Mouse (Mus musculus) limb, embryonic 15.5 days (tissue): ENCODE data around the gene Csnk1g2. TPM values are rescaled to one million over a fixed set of nuclear protein-coding genes. Genes with fewer than 3 reads are reported as not detected.

Experiments used
- ATAC-seq: fragments of 200-750 bp; cut with Nextera tagmentation; 2 replicates; pipeline ENCODE4 v1.8.0; 2017; ENCODE audit warnings: low read depth, moderate TSS enrichment; ENCODE audit not compliant: insufficient number of reproducible peaks, low FRiP score, low TSS enrichment
- H3K27ac ChIP-seq: fragments of 300-500 bp; sonication (generic); 2 replicates; pipeline ENCODE4 v1.5.1; 2015; ENCODE audit warnings: moderate library complexity, mild to moderate bottlenecking, inconsistent platforms
- H3K27me3 ChIP-seq: fragments of 300-500 bp; sonication (generic); 2 replicates; pipeline ENCODE4 v1.6.1; 2015; ENCODE audit warnings: inconsistent platforms
- H3K36me3 ChIP-seq: fragments of 300-500 bp; sonication (generic); 2 replicates; pipeline ENCODE4 v1.6.1; 2015; ENCODE audit warnings: inconsistent platforms
- H3K4me1 ChIP-seq: fragments of 300-500 bp; sonication (generic); 2 replicates; pipeline ENCODE4 v1.6.1; 2015; ENCODE audit warnings: inconsistent platforms
- H3K4me2 ChIP-seq: fragments of 300-500 bp; sonication (generic); 2 replicates; pipeline ENCODE4 v1.6.1; 2015; ENCODE audit warnings: mild to moderate bottlenecking, inconsistent platforms
- H3K4me3 ChIP-seq: fragments of 300-500 bp; sonication (generic); 2 replicates; pipeline ENCODE4 v1.5.1; 2015; ENCODE audit warnings: mild to moderate bottlenecking, inconsistent platforms
- H3K9ac ChIP-seq: fragments of 300-500 bp; sonication (generic); 2 replicates; pipeline ENCODE4 v1.6.1; 2015; ENCODE audit warnings: inconsistent platforms
- H3K9me3 ChIP-seq: fragments of 300-500 bp; sonication (generic); 2 replicates; pipeline ENCODE4 v1.6.1; 2016; ENCODE audit warnings: inconsistent platforms
- WGBS: fragments of 180-500 bp; shearing (Covaris S2); methylation state at CpG from one replicate; pipeline ENCODE4 v1.1.7; 2015; 5-methylcytosine and 5-hydroxymethylcytosine counted together
- polyA plus RNA-seq: library from polyadenylated mRNA; unstranded; fragments of >200 nt; fragmentation: Nextera tagmentation; extraction: Ambion mirVana; gene quantifications from 2 replicates; pipeline ENCODE4 v1.2.1, GENCODE M21; 2015

Gene Csnk1g2
- polyA plus RNA-seq, 1 experiment from 2014 or later: 148 TPM

GRCm38 (mm10) chr10:80618181-80618580 lies 4.5 kb upstream of the Csnk1g2 start:
- Histone ChIP-seq H3K9ac (no peak overlapping the region), H3K36me3 (peaks cover 30% of the 10 kb centered on the region), H3K27ac (peak overlapping the region; percentile 2; the same call in 1 of the 2 replicates), H3K4me2 (no peak overlapping the region), H3K27me3 (no peaks in the 10 kb centered on the region), H3K4me1 (peaks cover 9% of the 10 kb centered on the region), H3K9me3 (no peaks in the 10 kb centered on the region), H3K4me3 (no peak overlapping the region)
- no peak for ATAC-seq
- WGBS: 70% methylated on average over 9 of the region's 9 CpGs

DNA sequence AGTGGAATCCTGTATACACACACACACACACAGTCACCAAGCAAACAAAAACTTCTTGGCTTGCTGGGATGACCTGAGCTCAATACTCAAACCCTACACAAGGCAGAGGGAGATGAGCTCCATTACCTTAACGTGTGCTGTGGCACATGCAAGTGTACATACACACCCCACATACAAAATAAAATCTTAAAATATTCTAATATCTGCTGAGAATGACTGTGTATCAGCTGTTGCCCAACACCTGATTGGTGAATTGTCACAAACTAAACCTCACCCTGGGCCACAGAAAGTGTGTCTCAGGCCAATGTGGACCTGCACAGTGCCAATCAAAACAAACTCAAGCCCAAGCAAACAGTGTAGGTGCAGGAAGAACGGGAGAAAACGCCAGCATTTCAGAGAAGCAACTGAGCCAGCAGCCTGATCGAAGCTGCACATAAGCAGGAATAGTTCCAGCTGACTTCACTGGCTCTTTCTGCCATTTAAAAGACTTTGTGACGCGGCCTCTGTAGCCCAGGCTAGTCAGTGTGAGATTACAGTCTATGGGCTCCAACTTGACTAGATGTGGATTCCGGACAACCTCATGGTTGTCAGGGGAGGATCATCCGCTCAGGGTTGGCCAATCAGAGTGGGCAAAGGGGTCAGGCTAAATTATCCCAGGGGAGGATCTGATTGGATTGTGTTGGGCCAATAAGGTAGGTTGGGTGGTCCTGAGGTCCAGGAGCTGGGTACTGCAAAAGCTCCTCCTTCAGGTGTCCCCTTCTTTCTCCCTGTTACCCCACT lies 3.0 kb upstream of the Csnk1g2 start:
- H3K27ac ChIP-seq: no peak overlapping the region
- no peak overlapping the region for H3K4me2 ChIP-seq
- H3K4me1 ChIP-seq: peaks cover 24% of the 10 kb centered on the region
- no peaks in the 10 kb centered on the region for H3K27me3 ChIP-seq
- no peaks in the 10 kb centered on the region for H3K9me3 ChIP-seq
- H3K36me3 ChIP-seq: peaks cover 16% of the 10 kb centered on the region
- WGBS: 34% methylated on average over 8 of the region's 8 CpGs
- H3K9ac ChIP-seq: no peak overlapping the region
- H3K4me3 ChIP-seq: no peak overlapping the region
- ATAC-seq: no peak

DNA sequence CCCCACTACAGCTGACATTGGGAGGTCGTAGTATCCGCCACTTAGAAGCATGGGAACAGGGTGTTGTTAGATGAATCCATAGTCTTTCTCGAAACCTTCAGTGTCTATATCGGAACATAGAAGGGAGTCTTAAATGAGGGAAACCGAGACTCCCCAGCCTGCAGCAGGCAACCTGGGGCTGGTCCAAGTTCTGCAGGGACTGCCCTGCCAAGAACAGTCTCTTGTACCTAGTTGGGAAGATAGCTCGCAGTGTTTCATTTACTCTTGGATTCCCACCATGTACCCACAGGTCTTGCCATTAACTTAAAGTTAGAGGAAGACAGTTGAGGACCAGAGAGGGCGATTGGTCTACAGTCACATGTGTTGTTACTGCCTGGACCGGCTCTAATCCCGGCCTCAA lies 2.3 kb upstream of the Csnk1g2 start:
- Histone ChIP-seq H3K27me3 (no peaks in the 10 kb centered on the region), H3K27ac (no peak overlapping the region), H3K4me1 (peaks cover 31% of the 10 kb centered on the region), H3K4me2 (no peak overlapping the region), H3K4me3 (no peak overlapping the region), H3K9ac (no peak overlapping the region), H3K36me3 (peaks cover 9% of the 10 kb centered on the region), H3K9me3 (no peaks in the 10 kb centered on the region)
- WGBS: 87% methylated on average over 9 of the region's 9 CpGs
- ATAC-seq: no peak

- no peaks in the 10 kb centered on the region for H3K9me3 ChIP-seq
- WGBS: 53% methylated on average over 16 of the region's 16 CpGs
These were observed 1.6 kb upstream of the Csnk1g2 start for GRCm38 (mm10) chr10:80620796-80621689.

GRCm38 (mm10) chr10:80621690-80621939 lies 1.0 kb upstream of the Csnk1g2 start:
- Histone ChIP-seq H3K27ac (peak overlapping the region; percentile 96), H3K36me3 (no peaks in the 10 kb centered on the region), H3K9me3 (no peaks in the 10 kb centered on the region), H3K4me1 (peaks cover 33% of the 10 kb centered on the region), H3K4me2 (peak overlapping the region; percentile 56), H3K9ac (peak overlapping the region; percentile 26; the same call in 1 of the 2 replicates), H3K4me3 (peak overlapping the region; percentile 94), H3K27me3 (no peaks in the 10 kb centered on the region)
- ATAC-seq: no peak
- WGBS: 2% methylated on average over 9 of the region's 9 CpGs

More at GRCm38 (mm10) chr10:80620796-80621689, 1.6 kb upstream of the Csnk1g2 start:
- H3K4me2 ChIP-seq: peak overlapping the region; percentile 56
- peak overlapping the region; percentile 26; the same call in 1 of the 2 replicates for H3K9ac ChIP-seq
- peak overlapping the region; percentile 94 for H3K4me3 ChIP-seq
- peak overlapping the region; percentile 96 for H3K27ac ChIP-seq
- H3K4me1 ChIP-seq: peaks cover 33% of the 10 kb centered on the region
- 0 out of 2 replicates have a peak, but pooled peaks cover 2% of the 10 kb centered on the region for H3K36me3 ChIP-seq
- no peak for ATAC-seq
- no peaks in the 10 kb centered on the region for H3K27me3 ChIP-seq

DNA sequence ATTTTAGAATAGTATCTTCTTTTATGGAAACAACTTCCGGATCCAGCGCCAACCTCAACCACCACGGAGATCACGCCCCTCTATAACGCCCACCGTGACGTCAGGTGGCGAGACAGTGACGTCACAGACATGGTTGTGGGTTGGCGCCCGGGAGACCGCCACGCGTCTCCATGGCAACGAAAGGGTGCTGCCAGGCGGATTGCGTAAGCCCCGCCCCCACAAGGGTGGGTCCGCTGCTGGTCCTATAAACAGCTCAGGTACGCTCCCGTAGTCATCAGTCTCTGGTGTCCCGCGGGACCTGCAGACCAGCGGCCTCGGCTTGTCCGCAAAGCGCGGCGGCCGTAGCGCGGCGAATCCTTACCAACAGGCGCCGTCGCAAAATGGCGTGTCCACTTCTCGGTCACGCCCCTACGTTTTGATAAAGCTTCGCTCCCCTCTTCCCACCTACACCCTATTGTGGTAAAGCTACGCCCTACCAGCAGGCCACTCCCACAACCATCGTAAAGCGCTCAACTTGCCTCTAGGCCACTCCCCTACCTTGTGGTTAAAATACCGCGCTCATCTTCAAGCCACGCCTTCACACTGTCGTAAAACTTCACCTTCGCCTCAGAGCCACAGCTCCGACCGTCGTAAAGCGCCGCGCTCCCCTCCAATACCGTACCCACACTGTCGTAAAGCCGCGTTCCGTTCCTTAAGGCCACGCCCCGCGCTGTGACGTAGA lies 538 bp upstream of the Csnk1g2 start:
- H3K27ac ChIP-seq: peak overlapping the region; percentile 96
- H3K4me3 ChIP-seq: peak overlapping the region; percentile 94
- under 1% methylated on average over 64 of the region's 64 CpGs for WGBS
- no peaks in the 10 kb centered on the region for H3K9me3 ChIP-seq
- no peaks in the 10 kb centered on the region for H3K36me3 ChIP-seq
- no peak overlapping the region; the same call in 1 of the 2 replicates for H3K9ac ChIP-seq
- peaks cover 33% of the 10 kb centered on the region for H3K4me1 ChIP-seq
- peak; percentile 96 for ATAC-seq
- H3K4me2 ChIP-seq: peak overlapping the region; percentile 56
- H3K27me3 ChIP-seq: no peaks in the 10 kb centered on the region

GRCm38 (mm10) chr10:80623457-80624191 lies 986 bp downstream of the Csnk1g2 start:
- Histone ChIP-seq H3K4me1 (peaks cover 44% of the 10 kb centered on the region), H3K4me3 (peak overlapping the region; percentile 94), H3K27me3 (no peaks in the 10 kb centered on the region), H3K4me2 (peak overlapping the region; percentile 91), H3K27ac (peak overlapping the region; percentile 87), H3K36me3 (no peaks in the 10 kb centered on the region), H3K9me3 (no peaks in the 10 kb centered on the region), H3K9ac (peak overlapping the region; percentile 89)
- ATAC-seq: no peak
- 7% methylated on average over 15 of the region's 15 CpGs for WGBS

DNA sequence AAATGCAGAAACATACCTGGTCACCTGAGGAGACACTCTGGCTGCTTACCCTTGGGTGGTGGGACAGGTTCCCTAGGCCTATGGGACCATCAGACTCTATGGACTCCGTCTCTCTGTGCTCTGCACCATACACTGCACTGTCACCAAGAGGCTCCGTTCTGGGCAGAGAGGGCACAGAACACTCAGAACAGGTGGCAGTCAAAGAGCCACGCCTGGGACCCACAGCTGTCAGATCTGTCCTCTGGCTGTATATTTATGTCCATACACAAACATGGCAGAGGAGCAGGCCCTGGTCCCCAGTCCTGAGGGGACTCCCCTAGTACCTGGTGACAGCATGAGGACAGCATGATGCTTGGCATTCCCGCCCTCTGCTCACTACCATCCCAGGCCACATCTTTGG lies 3.1 kb downstream of the Csnk1g2 start:
- peaks cover 11% of the 10 kb centered on the region; the same call in 1 of the 2 replicates for H3K36me3 ChIP-seq
- H3K9ac ChIP-seq: no peak overlapping the region
- peaks cover 48% of the 10 kb centered on the region for H3K4me1 ChIP-seq
- no peak overlapping the region for H3K4me2 ChIP-seq
- no peak overlapping the region for H3K4me3 ChIP-seq
- H3K27me3 ChIP-seq: no peaks in the 10 kb centered on the region
- ATAC-seq: no peak
- WGBS: 84% methylated on average over 4 of the region's 4 CpGs
- H3K9me3 ChIP-seq: no peaks in the 10 kb centered on the region
- H3K27ac ChIP-seq: no peak overlapping the region

DNA sequence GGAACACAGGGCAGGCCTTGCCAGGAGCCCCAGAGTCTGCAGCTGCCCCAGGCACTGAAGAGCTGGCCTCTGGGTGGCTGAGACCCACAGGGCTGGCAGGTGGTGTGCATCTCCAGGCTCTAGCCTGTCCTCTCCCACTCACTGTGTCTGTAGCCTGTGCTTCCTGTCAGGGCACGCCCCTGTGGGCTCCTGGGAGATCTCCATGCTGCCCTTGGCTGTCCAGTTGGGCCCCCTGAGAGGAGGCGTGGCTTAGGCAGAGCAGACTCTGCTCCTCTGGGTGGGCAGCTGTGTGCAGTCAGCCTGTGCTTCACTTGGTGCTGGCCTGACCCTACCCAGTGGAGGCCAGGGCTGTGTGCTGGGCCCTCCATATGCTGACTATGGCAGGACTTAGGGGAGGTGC lies 5.0 kb downstream of the Csnk1g2 start:
- peak; percentile 32 for ATAC-seq
- H3K4me1 ChIP-seq: peaks cover 42% of the 10 kb centered on the region
- WGBS: 66% methylated on average over 2 of the region's 2 CpGs
- H3K27ac ChIP-seq: no peak overlapping the region
- peaks cover 16% of the 10 kb centered on the region for H3K36me3 ChIP-seq
- no peaks in the 10 kb centered on the region for H3K27me3 ChIP-seq
- no peak overlapping the region for H3K9ac ChIP-seq
- no peak overlapping the region for H3K4me3 ChIP-seq
- no peaks in the 10 kb centered on the region for H3K9me3 ChIP-seq
- no peak overlapping the region for H3K4me2 ChIP-seq

DNA sequence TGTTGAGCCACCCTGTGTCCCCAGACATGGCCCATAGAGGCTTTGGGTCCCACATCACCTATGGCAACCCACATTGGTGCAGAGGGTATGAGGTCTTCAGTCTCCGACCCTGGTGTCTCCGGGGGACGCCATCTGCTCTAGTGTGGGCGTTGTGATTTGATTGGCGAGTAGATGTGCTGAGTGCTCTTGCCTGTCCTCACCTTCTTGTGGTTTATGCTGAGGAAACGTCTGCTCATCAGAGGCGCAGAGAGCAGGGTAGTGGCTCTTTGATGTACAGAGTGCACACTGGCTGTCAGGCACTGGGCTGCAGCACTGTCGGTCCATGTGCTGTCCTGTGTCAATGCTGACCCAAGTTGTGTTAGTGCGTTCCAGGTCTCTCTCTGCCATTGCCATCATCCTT lies 6.3 kb downstream of the Csnk1g2 start:
- WGBS: 86% methylated on average over 9 of the region's 9 CpGs
- H3K9me3 ChIP-seq: no peaks in the 10 kb centered on the region
- H3K4me1 ChIP-seq: peaks cover 34% of the 10 kb centered on the region
- H3K4me3 ChIP-seq: no peak overlapping the region
- no peak overlapping the region for H3K9ac ChIP-seq
- no peak overlapping the region for H3K4me2 ChIP-seq
- no peak for ATAC-seq
- H3K27ac ChIP-seq: no peak overlapping the region
- peaks cover 21% of the 10 kb centered on the region for H3K36me3 ChIP-seq
- H3K27me3 ChIP-seq: no peaks in the 10 kb centered on the region

- no peaks in the 10 kb centered on the region for H3K27me3 ChIP-seq
- ATAC-seq: no peak
- H3K27ac ChIP-seq: no peak overlapping the region
- H3K9ac ChIP-seq: no peak overlapping the region
- no peaks in the 10 kb centered on the region for H3K9me3 ChIP-seq
- H3K4me1 ChIP-seq: no peaks in the 10 kb centered on the region; the same call in 1 of the 2 replicates
- 83% methylated on average over 6 of the region's 6 CpGs for WGBS
- peaks cover 74% of the 10 kb centered on the region for H3K36me3 ChIP-seq
- H3K4me2 ChIP-seq: no peak overlapping the region
- H3K4me3 ChIP-seq: no peak overlapping the region
These were observed 12.7 kb downstream of the Csnk1g2 start for GRCm38 (mm10) chr10:80635345-80635744.
